Mouse (Mus musculus): ENCODE results near the gene Fam57a. TPM values are rescaled to one million over a fixed set of nuclear protein-coding genes. Genes with fewer than 3 reads are reported as not detected.

The Fam57a gene
- 5.6 TPM for polyA plus RNA-seq (2017; shearing (Covaris generic))

DNA sequence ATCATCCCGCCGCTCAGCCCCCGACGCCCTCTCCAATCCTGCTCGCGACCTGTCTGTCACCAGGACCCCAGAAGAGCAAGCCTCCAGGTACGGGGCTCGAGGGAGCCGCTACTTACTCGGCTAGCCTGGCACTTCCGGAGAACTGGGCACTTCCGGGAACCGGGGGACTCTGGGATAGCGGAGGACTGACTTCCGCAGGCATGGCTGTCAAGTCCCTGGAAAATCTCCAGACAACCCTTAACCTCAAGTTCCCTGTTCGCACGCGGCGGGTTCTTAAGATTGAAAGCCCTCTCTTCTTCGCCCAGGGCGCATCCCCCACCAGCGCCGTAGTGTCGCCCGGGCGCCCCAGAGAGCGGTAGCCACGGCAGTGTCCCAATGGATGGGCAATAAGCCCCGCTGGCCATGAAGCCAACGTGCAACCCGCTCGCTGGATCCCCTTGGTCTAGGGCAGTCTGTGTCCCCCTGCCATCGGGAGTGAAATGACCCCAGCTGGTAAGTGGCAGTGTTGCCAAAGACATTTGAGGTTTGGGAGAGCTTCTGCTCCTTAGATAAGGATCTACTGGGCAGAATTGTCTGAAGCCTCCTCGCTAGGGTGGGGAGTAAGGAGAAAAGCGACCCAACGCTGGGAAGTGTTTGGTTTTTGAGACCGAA, at the start of gene Fam57a, which contains the start of gene Vps53:
TSS of gene Fam57a (plus strand) at position 177 of the 651 bp plus-strand sequence.
TSS of gene Vps53 (minus strand) at position 153 of the 651 bp plus-strand sequence.

DNA sequence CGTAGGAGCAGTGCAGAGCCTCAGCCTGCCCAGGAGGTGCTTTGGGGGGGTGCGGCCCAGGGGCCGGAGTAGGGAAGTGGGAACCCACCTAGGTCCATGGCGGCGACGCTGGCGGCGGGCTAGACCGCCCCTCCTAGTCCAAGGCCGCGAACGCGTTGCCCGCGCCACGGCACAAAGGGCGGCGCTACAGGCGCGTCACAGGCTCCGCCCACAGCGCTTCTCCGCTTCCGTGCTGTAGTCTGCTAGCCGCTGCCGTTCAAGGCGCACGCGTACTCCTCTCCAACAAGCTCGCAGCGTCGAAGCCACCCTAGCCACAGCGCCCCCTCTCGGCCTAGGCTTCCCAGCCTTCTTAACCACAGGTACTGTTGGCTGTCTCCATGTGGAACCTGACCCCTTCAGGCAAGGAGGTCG, 37.9 kb downstream of the Fam57a start, which contains the start of the genes Dbil5 and Gemin4:
TSS of gene Dbil5 (plus strand) at position 219 of the 411 bp plus-strand sequence.
TSS of gene Gemin4 (minus strand) at position 275 of the 411 bp plus-strand sequence.

DNA sequence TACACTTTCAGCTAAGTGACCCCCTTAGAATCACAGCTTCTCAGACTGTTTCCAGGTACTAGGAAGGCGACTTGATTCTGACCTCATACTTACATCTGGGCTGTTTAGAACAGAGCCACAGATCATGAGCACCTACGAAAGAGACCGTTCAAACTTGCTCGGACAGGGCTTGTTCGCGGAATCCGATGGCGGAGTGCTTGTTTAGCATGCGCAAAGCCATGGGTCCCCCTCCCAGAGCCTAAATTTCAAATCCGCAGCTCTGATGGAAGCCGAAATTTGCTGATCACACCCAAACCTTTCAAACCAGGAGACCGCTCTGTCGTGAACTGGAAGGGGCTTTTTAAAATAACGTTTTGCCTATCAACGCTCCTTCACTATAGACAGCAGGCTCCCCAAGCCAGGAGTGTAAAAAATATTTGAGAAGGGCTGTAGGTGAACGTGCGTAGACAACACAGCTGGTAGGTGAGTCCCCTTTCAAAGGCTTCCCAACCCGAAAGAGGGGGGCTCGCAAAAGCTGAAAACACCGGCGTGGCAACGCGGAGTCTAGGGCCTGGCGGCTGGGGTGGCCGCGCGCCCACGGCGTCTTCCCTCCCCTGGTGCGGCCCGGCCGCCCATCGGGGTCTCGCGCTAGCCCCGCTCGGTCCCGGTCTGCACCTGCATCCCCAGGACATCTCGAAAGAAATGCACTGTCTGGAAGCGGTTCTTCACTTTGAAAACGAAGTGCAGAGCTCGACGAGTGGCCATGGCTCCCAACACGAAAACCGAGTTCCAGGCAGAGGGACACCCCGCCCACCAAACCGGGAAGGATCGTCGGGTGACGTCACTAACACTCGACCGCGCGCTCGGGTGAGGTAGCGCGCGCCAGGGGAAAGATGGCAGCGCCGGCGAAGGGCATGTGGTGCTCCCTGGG, 63.7 kb downstream of the Fam57a start, which contains the start of the genes Mrm3 and Glod4:
TSS of gene Mrm3 (plus strand) at position 815 of the 910 bp plus-strand sequence.
TSS of gene Glod4 (minus strand) at position 825 of the 910 bp plus-strand sequence.

Other genes with a start within 250 kb of the Fam57a start
- 10.2 TPM for gene Rph3al, start 241.2 kb upstream of the Fam57a start, polyA plus RNA-seq (2017; shearing (Covaris generic))
- gene 1700016K19Rik, start 179.8 kb upstream of the Fam57a start, polyA plus RNA-seq (2017; shearing (Covaris generic)): not detected
- gene Rflnb, start 151.9 kb upstream of the Fam57a start, polyA plus RNA-seq (2017; shearing (Covaris generic)): 26.6 TPM
- gene Vps53, start within 50 bp of the Fam57a start, polyA plus RNA-seq (2017; shearing (Covaris generic)): 70.0 TPM
- not detected for gene Dbil5, start 37.9 kb downstream of the Fam57a start, polyA plus RNA-seq (2017; shearing (Covaris generic))
- 31.4 TPM for gene Gemin4, start 38.0 kb downstream of the Fam57a start, polyA plus RNA-seq (2017; shearing (Covaris generic))
- 16.2 TPM for gene Mrm3, start 64.0 kb downstream of the Fam57a start, polyA plus RNA-seq (2017; shearing (Covaris generic))
- 88.5 TPM for gene Glod4, start 64.1 kb downstream of the Fam57a start, polyA plus RNA-seq (2017; shearing (Covaris generic))
- gene Nxn, start 219.5 kb downstream of the Fam57a start, polyA plus RNA-seq (2017; shearing (Covaris generic)): 0.78 TPM
- gene Timm22, start 227.3 kb downstream of the Fam57a start, polyA plus RNA-seq (2017; shearing (Covaris generic)): 66.7 TPM

All from inflammation-experienced regulatory T-cells, adult 16 weeks (primary cell).